Mouse (Mus musculus) kidney, adult 2 months (tissue): ENCODE data around the gene B4galnt3.

Experiments used
- CTCF ChIP-seq: fragments of 200-500 bp; conservative IDR thresholded peaks from 2 replicates; pipeline ENCODE4 v1.5.1; 2011; ENCODE audit warnings: low read depth, mild to moderate bottlenecking, control low read depth, low read length, moderate library complexity, mixed read lengths; ENCODE audit not compliant: insufficient read depth, insufficient read length
- POLR2A ChIP-seq: fragments of 200-500 bp; IDR thresholded peaks from one replicate; pipeline ENCODE4 v1.6.1; 2011; ENCODE audit warnings: low read depth, low read length, control low read depth

- no peak for TF ChIP-seq CTCF
- no peak for TF ChIP-seq POLR2A
Measured at GRCm38 (mm10) chr6:120162928-120163327, 131.4 kb downstream of the B4galnt3 start.
